Mouse (Mus musculus): Measurements from ENCODE around the gene C8g. TPM values are rescaled to one million over a fixed set of nuclear protein-coding genes. Genes with fewer than 3 reads are reported as not detected.

The C8g gene
- polyA plus RNA-seq, 1 experiment, result 0.74 TPM

GRCm38 (mm10) chr2:25500576-25501405 is 728 bp downstream of the C8g start, which contains the start of gene Fbxw5:
Gene Fbxw5, plus strand, starts transcription at chr2:25500750.
- peaks cover 2% of the 10 kb centered on the region for H3K36me3 ChIP-seq (ENCODE audit: control insufficient read depth, insufficient read depth)
- peaks cover 15% of the 10 kb centered on the region for H3K79me2 ChIP-seq (ENCODE audit: control insufficient read depth, insufficient read depth)
- H3K4me2 ChIP-seq (ENCODE audit: low read depth), result peak within 1 kb of the TSS; percentile 91
- TF ChIP-seq POLR2A (IDR thresholded peaks at IDR 0.05; ENCODE audit: insufficient read length, low read depth) (peak; percentile 97), E2F4 (IDR thresholded peaks at IDR 0.05; ENCODE audit: insufficient read depth) (no peak), POLR2AphosphoS2 (IDR thresholded peaks at IDR 0.05; ENCODE audit: insufficient read length, low read depth) (peak; percentile 97), SRF (IDR thresholded peaks at IDR 0.05; ENCODE audit: control insufficient read depth, insufficient read length, low read depth) (no peak), MYOD1 (IDR thresholded peaks at IDR 0.05; ENCODE audit: control insufficient read depth in 1 of 3, insufficient read length in 2 of 3, low read depth in 2 of 3) (peak in 1 of 3 experiments; percentile 15), MYOG (IDR thresholded peaks at IDR 0.05; ENCODE audit: control insufficient read depth in 1 of 3, insufficient read depth in 1 of 3, insufficient read length in 2 of 3, low read depth in 2 of 3) (no peak), TCF3 (IDR thresholded peaks at IDR 0.05; ENCODE audit: insufficient read length, low read depth) (no peak)
- H3K4me3 ChIP-seq, result peak within 1 kb of the TSS; percentile 74
- H3K27me3 ChIP-seq (ENCODE audit: control insufficient read depth, insufficient read depth, insufficient read length), result no peaks in the 10 kb centered on the region
- peak within 1 kb of the TSS; percentile 56 for H3ac ChIP-seq (ENCODE audit: control insufficient read depth, insufficient read length)

GRCm38 (mm10) chr2:25500071-25500575 is 1.4 kb downstream of the C8g start:
- H3K4me3 ChIP-seq, result peak overlapping the region; percentile 74
- H3K27me3 ChIP-seq (ENCODE audit: control insufficient read depth, insufficient read depth, insufficient read length), result no peaks in the 10 kb centered on the region
- no peaks in the 10 kb centered on the region for H3K36me3 ChIP-seq (ENCODE audit: control insufficient read depth, insufficient read depth)
- peaks cover 15% of the 10 kb centered on the region for H3K79me2 ChIP-seq (ENCODE audit: control insufficient read depth, insufficient read depth)
- peak overlapping the region; percentile 56 for H3ac ChIP-seq (ENCODE audit: control insufficient read depth, insufficient read length)
- no peak for TF ChIP-seq REST (IDR thresholded peaks at IDR 0.05; ENCODE audit: insufficient read depth, insufficient read length)
- no peak for TF ChIP-seq CEBPB (IDR thresholded peaks at IDR 0.05; ENCODE audit: insufficient read depth, poor library complexity, severe bottlenecking)
- TF ChIP-seq MYOG (IDR thresholded peaks at IDR 0.05; ENCODE audit: control insufficient read depth in 1 of 3, insufficient read depth in 1 of 3, insufficient read length in 2 of 3, low read depth in 2 of 3), result no peak
- TF ChIP-seq POLR2AphosphoS2 (IDR thresholded peaks at IDR 0.05; ENCODE audit: insufficient read length, low read depth), result no peak
- TF ChIP-seq E2F4 (IDR thresholded peaks at IDR 0.05; ENCODE audit: insufficient read depth), result no peak
- no peak for TF ChIP-seq USF1 (IDR thresholded peaks at IDR 0.05; ENCODE audit: low read depth)
- no peak for TF ChIP-seq POLR2A (IDR thresholded peaks at IDR 0.05; ENCODE audit: insufficient read length, low read depth)
- no peak for TF ChIP-seq SRF (IDR thresholded peaks at IDR 0.05; ENCODE audit: control insufficient read depth, insufficient read length, low read depth)
- TF ChIP-seq MAX (IDR thresholded peaks at IDR 0.05; ENCODE audit: low read depth), result no peak
- TF ChIP-seq TCF3 (IDR thresholded peaks at IDR 0.05; ENCODE audit: insufficient read length, low read depth), result no peak
- no peak for TF ChIP-seq MYOD1 (IDR thresholded peaks at IDR 0.05; ENCODE audit: control insufficient read depth in 1 of 3, insufficient read length in 2 of 3, low read depth in 2 of 3)
- TF ChIP-seq TCF12 (IDR thresholded peaks at IDR 0.05; ENCODE audit: insufficient read depth, poor library complexity, severe bottlenecking), result no peak
- peak overlapping the region; percentile 87 for H3K4me2 ChIP-seq (ENCODE audit: low read depth)

DNA sequence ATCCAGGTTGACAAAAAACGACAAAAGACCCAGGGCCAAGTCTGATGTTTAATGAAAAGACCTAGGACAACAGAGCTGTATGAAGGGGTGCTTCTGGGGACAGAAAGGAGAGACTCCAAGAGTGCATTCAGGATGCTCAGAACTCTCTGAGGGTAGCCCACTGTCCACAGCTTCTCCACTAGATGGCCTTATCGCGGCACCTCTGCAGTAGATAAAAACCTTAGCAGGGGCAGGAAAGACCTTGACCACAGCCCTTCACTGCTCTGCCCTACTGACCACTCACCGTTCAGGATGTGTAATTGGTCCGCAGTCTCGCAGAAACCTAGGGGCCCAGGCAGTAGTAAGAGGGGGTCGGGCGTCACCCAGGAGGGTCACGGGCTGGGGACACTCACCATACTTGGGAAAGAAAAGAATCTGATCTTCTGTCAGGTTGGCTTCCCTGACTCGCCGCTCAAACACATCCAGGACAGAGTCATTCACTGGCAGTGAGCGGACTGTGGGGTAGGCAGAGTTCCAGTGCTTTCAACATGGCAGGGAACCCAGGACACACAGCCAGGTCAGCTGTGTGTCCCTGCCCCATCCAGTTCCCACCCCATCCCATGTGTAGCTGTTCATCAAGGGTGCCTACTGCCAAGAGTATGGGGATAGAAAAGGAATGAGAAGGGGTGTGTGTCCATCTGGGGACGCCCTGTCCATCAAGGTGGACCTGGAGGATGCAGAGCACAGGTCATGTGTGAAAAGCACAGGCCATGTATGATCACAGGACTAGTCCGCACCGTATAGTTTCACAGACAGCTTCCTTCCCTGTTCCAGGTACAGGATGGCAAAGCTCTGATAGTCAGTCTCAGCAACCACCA is 2.7 kb downstream of the C8g start:
- Histone ChIP-seq H3ac (ENCODE audit: control insufficient read depth, insufficient read length) (no peak overlapping the region), H3K4me2 (ENCODE audit: low read depth) (no peak overlapping the region), H3K27me3 (ENCODE audit: control insufficient read depth, insufficient read depth, insufficient read length) (no peaks in the 10 kb centered on the region), H3K79me2 (ENCODE audit: control insufficient read depth, insufficient read depth) (peaks cover 15% of the 10 kb centered on the region), H3K36me3 (ENCODE audit: control insufficient read depth, insufficient read depth) (no peaks in the 10 kb centered on the region), H3K4me3 (no peak overlapping the region)
- TF ChIP-seq POLR2A (IDR thresholded peaks at IDR 0.05; ENCODE audit: insufficient read length, low read depth) (no peak), MYOG (IDR thresholded peaks at IDR 0.05; ENCODE audit: control insufficient read depth in 1 of 3, insufficient read depth in 1 of 3, insufficient read length in 2 of 3, low read depth in 2 of 3) (no peak), TCF3 (IDR thresholded peaks at IDR 0.05; ENCODE audit: insufficient read length, low read depth) (no peak), TCF12 (IDR thresholded peaks at IDR 0.05; ENCODE audit: insufficient read depth, poor library complexity, severe bottlenecking) (no peak), E2F4 (IDR thresholded peaks at IDR 0.05; ENCODE audit: insufficient read depth) (no peak), SRF (IDR thresholded peaks at IDR 0.05; ENCODE audit: control insufficient read depth, insufficient read length, low read depth) (no peak), CEBPB (IDR thresholded peaks at IDR 0.05; ENCODE audit: insufficient read depth, poor library complexity, severe bottlenecking) (no peak), REST (IDR thresholded peaks at IDR 0.05; ENCODE audit: insufficient read depth, insufficient read length) (no peak), MAX (IDR thresholded peaks at IDR 0.05; ENCODE audit: low read depth) (no peak), USF1 (IDR thresholded peaks at IDR 0.05; ENCODE audit: low read depth) (no peak), MYOD1 (IDR thresholded peaks at IDR 0.05; ENCODE audit: control insufficient read depth in 1 of 3, insufficient read length in 2 of 3, low read depth in 2 of 3) (no peak), POLR2AphosphoS2 (IDR thresholded peaks at IDR 0.05; ENCODE audit: insufficient read length, low read depth) (no peak)

DNA sequence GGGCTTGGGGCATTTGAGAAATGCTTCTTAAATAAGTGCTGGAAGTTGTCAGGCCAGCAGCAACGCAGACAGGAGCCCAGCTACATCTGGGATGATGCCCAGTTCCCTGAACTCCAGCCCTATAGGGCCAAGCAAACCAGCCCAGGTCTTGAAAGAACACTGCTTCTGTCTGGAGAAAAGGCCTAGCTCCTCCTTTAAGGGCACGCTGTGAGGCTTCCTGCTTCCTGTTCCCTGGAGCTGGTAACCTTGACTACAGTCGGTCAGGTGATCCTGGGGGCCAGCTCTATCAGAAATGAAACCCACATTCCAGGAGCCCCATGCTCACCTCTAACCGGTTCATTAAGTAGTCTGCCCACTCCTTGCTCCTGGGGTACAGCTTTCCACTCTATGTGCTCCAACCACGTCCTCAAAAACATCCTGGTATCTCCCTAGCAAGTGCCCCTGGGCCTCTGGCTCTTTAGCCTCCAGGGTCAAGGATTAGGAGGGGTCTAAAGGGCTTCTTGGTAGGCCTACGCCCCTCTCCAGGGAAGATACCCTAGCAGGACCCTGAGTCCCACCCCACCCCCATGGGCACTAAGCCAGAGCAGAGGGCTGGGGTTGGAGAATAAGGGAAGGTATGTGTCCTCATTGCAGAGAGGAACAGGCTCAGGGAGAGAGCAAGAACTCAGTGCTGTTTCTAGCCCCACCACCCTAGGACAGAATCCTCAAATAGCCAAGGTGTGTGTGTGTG is 3.5 kb downstream of the C8g start:
- Histone ChIP-seq H3K27me3 (ENCODE audit: control insufficient read depth, insufficient read depth, insufficient read length) (no peaks in the 10 kb centered on the region), H3K79me2 (ENCODE audit: control insufficient read depth, insufficient read depth) (peaks cover 15% of the 10 kb centered on the region), H3K36me3 (ENCODE audit: control insufficient read depth, insufficient read depth) (no peaks in the 10 kb centered on the region), H3ac (ENCODE audit: control insufficient read depth, insufficient read length) (no peak overlapping the region), H3K4me2 (ENCODE audit: low read depth) (no peak overlapping the region), H3K4me3 (no peak overlapping the region)
- TF ChIP-seq MAX (IDR thresholded peaks at IDR 0.05; ENCODE audit: low read depth) (no peak), POLR2AphosphoS2 (IDR thresholded peaks at IDR 0.05; ENCODE audit: insufficient read length, low read depth) (no peak), POLR2A (IDR thresholded peaks at IDR 0.05; ENCODE audit: insufficient read length, low read depth) (no peak), SRF (IDR thresholded peaks at IDR 0.05; ENCODE audit: control insufficient read depth, insufficient read length, low read depth) (no peak), MYOG (IDR thresholded peaks at IDR 0.05; ENCODE audit: control insufficient read depth in 1 of 3, insufficient read depth in 1 of 3, insufficient read length in 2 of 3, low read depth in 2 of 3) (no peak), CEBPB (IDR thresholded peaks at IDR 0.05; ENCODE audit: insufficient read depth, poor library complexity, severe bottlenecking) (no peak), REST (IDR thresholded peaks at IDR 0.05; ENCODE audit: insufficient read depth, insufficient read length) (no peak), TCF3 (IDR thresholded peaks at IDR 0.05; ENCODE audit: insufficient read length, low read depth) (no peak), MYOD1 (IDR thresholded peaks at IDR 0.05; ENCODE audit: control insufficient read depth in 1 of 3, insufficient read length in 2 of 3, low read depth in 2 of 3) (no peak), TCF12 (IDR thresholded peaks at IDR 0.05; ENCODE audit: insufficient read depth, poor library complexity, severe bottlenecking) (no peak), USF1 (IDR thresholded peaks at IDR 0.05; ENCODE audit: low read depth) (no peak), E2F4 (IDR thresholded peaks at IDR 0.05; ENCODE audit: insufficient read depth) (no peak)

Measured in myocyte (in vitro differentiated cells).